Mouse (Mus musculus): ENCODE measurements around the gene Stx16.

- no peak for TF ChIP-seq GATA1 (IDR thresholded peaks at IDR 0.05; ENCODE audit: low read length)
- no peak for TF ChIP-seq TAL1 (IDR thresholded peaks at IDR 0.05; ENCODE audit: low read length)
Measured at GRCm38 (mm10) chr2:174075673-174076432, at the start of gene Stx16.

Measured in erythroblast, embryonic 14.5 days (primary cell).